9 mouse cellular contexts compared by ENCODE assay signal in the genomic region with DNA sequence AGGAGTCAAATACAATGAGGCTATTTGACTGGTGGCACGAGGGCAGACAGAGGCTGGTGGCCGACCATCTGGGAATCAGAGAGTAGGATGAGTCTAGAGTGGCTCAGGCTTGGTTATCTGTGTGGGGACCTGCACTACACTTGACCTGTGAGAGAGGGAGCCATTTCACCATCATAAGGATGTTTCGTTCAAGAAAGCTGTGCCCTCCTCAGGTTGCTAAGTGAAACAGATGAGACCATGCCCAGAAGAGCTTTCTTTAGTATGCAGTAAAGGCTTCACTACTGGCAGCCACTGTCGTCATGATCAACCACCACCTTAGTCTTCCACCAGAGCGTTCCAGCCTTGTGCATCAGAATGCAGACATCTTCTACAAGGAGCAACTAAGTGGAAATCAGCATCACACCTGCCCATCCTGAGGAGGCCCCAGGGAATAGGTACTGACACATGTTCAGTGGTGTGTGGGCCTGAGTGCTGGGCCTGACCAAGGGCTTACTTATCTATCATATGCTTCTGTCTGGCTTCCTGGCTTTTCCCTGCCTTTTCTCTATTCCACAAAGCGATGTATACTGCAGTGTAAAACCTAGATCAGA.
A peak's percentile ranks its signal among the peaks of the same experiment; 100 is the strongest.
DNase-seq lines count a peak whose midpoint lies in the region; ATAC-seq lines count a peak whose summit lies in the region.
"Had no signal": no experiment of that assay in that cellular context is flagged by ENCODE, and none has a peak within 500 bp of the region (broad histone marks: within the 10 kb centered on the region; RNA-seq: fewer than 3 reads in every experiment).

No protein-coding gene starts in this region.

- H3K4me3 ChIP-seq in embryonic facial prominence, embryonic 13.5 days = no peak overlapping the region
- no peak overlapping the region for H3K4me3 ChIP-seq in intestine, embryonic 14.5 days (ENCODE audit: low read depth, low read length)
- no peak overlapping the region for H3K4me3 ChIP-seq in liver, embryonic 15.5 days (replicated peaks)
- H3K4me3 ChIP-seq: embryonic facial prominence, embryonic 12.5 days had no signal

- ATAC-seq in embryonic facial prominence, embryonic 13.5 days (ENCODE audit: insufficient number of reproducible peaks, insufficient read depth, low FRiP score, low TSS enrichment, low read depth) = 0 out of 2 replicates have a peak, but pooled peaks have one; percentile 43
- ATAC-seq in intestine, embryonic 14.5 days (replicated peaks; ENCODE audit: low FRiP score, low TSS enrichment, low read depth) = peak; percentile 60; the same call in 1 of the 2 replicates
- ATAC-seq in liver, embryonic 15.5 days (ENCODE audit: insufficient read depth) = peak; percentile 24
- ATAC-seq in neutrophil, adult 5-6 weeks (ENCODE audit: extremely low read depth, insufficient number of reproducible peaks, low FRiP score, poor library complexity, severe bottlenecking) = peak; percentile 65

- WGBS in embryonic facial prominence, embryonic 13.5 days = 53% methylated on average over 6 of the region's 6 CpGs
- 50% methylated on average over 6 of the region's 6 CpGs for WGBS in intestine, embryonic 14.5 days
- 48% methylated on average over 6 of the region's 6 CpGs for WGBS in liver, embryonic 15.5 days (ENCODE audit: insufficient replicate concordance)

- intact Hi-C loops in left cerebral cortex, postnatal 36 days (cut with DNase I) = loop anchor here (5.0 kb wide), 2 partner anchors 99 to 199 kb away; partner anchors contain the start of gene Jak1

- no peak overlapping the region for H3K4me2 ChIP-seq in embryonic facial prominence, embryonic 13.5 days
- no peak overlapping the region for H3K4me2 ChIP-seq in intestine, embryonic 14.5 days (ENCODE audit: low read length)
- H3K4me2 ChIP-seq in liver, embryonic 15.5 days = no peak overlapping the region
- H3K4me2 ChIP-seq: embryonic facial prominence, embryonic 12.5 days had no signal

- H3K27ac ChIP-seq in embryonic facial prominence, embryonic 13.5 days = no peak overlapping the region
- H3K27ac ChIP-seq in intestine, embryonic 14.5 days (ENCODE audit: low read depth) = no peak overlapping the region
- no peak overlapping the region for H3K27ac ChIP-seq in liver, embryonic 15.5 days (replicated peaks)
- H3K27ac ChIP-seq: embryonic facial prominence, embryonic 12.5 days had no signal

- peak; percentile 46 for DNase-seq in left cerebral cortex, adult 11 months (ENCODE audit: low spot score)
- DNase-seq in left cerebral cortex, postnatal 36 days (ENCODE audit: low spot score in 2 of 2) = no peak
- DNase-seq in adipocyte (ENCODE audit: low spot score) = peak; percentile 35
- DNase-seq in intestine, embryonic 14.5 days (ENCODE audit: low spot score) = no peak
- no peak for DNase-seq in testis, postnatal 14 days (ENCODE audit: low spot score)

- H3K9me3 ChIP-seq in embryonic facial prominence, embryonic 13.5 days = no peaks in the 10 kb centered on the region
- no peaks in the 10 kb centered on the region for H3K9me3 ChIP-seq in intestine, embryonic 14.5 days (ENCODE audit: control insufficient read depth, low read length)
- H3K9me3 ChIP-seq in liver, embryonic 15.5 days (replicated peaks) = no peaks in the 10 kb centered on the region
- H3K9me3 ChIP-seq: embryonic facial prominence, embryonic 12.5 days had no signal

- no peaks in the 10 kb centered on the region for H3K4me1 ChIP-seq in embryonic facial prominence, embryonic 13.5 days
- no peaks in the 10 kb centered on the region for H3K4me1 ChIP-seq in intestine, embryonic 14.5 days (replicated peaks; ENCODE audit: control insufficient read depth, insufficient read depth, low read length)
- peaks cover 4% of the 10 kb centered on the region for H3K4me1 ChIP-seq in liver, embryonic 15.5 days (replicated peaks)
- H3K4me1 ChIP-seq: embryonic facial prominence, embryonic 12.5 days had no signal

- H3K9ac ChIP-seq in embryonic facial prominence, embryonic 13.5 days = no peak overlapping the region
- no peak overlapping the region for H3K9ac ChIP-seq in intestine, embryonic 14.5 days (ENCODE audit: low read length)
- no peak overlapping the region for H3K9ac ChIP-seq in liver, embryonic 15.5 days
- H3K9ac ChIP-seq: embryonic facial prominence, embryonic 12.5 days had no signal

- peaks cover 75% of the 10 kb centered on the region for H3K36me3 ChIP-seq in embryonic facial prominence, embryonic 13.5 days
- H3K36me3 ChIP-seq in intestine, embryonic 14.5 days (ENCODE audit: control insufficient read depth, insufficient read depth, low read length) = peaks cover 58% of the 10 kb centered on the region
- peaks cover 81% of the 10 kb centered on the region for H3K36me3 ChIP-seq in liver, embryonic 15.5 days (replicated peaks)

- H3K27me3 ChIP-seq in embryonic facial prominence, embryonic 13.5 days = no peaks in the 10 kb centered on the region
- H3K27me3 ChIP-seq in intestine, embryonic 14.5 days (replicated peaks; ENCODE audit: control insufficient read depth, insufficient read depth, low read length) = no peaks in the 10 kb centered on the region
- no peaks in the 10 kb centered on the region for H3K27me3 ChIP-seq in liver, embryonic 15.5 days
- H3K27me3 ChIP-seq: embryonic facial prominence, embryonic 12.5 days had no signal

Comparison
In these comparisons a context has a peak if more than half of its experiments do, and no peak if none do; other contexts are left out.
1. DNase-seq: peak in left cerebral cortex, adult 11 months (single experiment) and adipocyte (single experiment); none in left cerebral cortex, postnatal 36 days (0 of 2), intestine, embryonic 14.5 days (single experiment) and testis, postnatal 14 days (single experiment).
2. Peak in every context shown above with its lines, with median percentiles within 50 percentile points of each other: ATAC-seq.